Mouse (Mus musculus) limb, embryonic 13.5 days (tissue): Measurements from ENCODE around the gene Sh2d5. TPM values are rescaled to one million over a fixed set of nuclear protein-coding genes. Genes with fewer than 3 reads are reported as not detected.

ENCODE experiments used
- ATAC-seq: fragments of 200-750 bp; cut with Nextera tagmentation; 2 replicates; pipeline ENCODE4 v1.8.0; 2017; ENCODE audit warnings: low read depth, moderate number of reproducible peaks, moderate TSS enrichment; ENCODE audit not compliant: low FRiP score
- H3K27ac ChIP-seq: fragments of 300-500 bp; sonication (generic); 2 replicates; pipeline ENCODE4 v1.5.1; 2015; ENCODE audit warnings: inconsistent platforms, mild to moderate bottlenecking, moderate library complexity
- H3K27me3 ChIP-seq: fragments of 300-500 bp; sonication (generic); 2 replicates; pipeline ENCODE4 v1.6.1; 2015; ENCODE audit warnings: mild to moderate bottlenecking, inconsistent platforms
- H3K36me3 ChIP-seq: fragments of 300-500 bp; sonication (generic); 2 replicates; pipeline ENCODE4 v1.6.1; 2015; ENCODE audit warnings: inconsistent platforms, mild to moderate bottlenecking, moderate library complexity
- H3K4me1 ChIP-seq: fragments of 300-500 bp; sonication (generic); 2 replicates; pipeline ENCODE4 v1.6.1; 2015; ENCODE audit warnings: inconsistent platforms
- H3K4me2 ChIP-seq: fragments of 300-500 bp; sonication (generic); replicated peaks from 2 replicates; pipeline ENCODE4 v1.6.1; 2015; ENCODE audit warnings: inconsistent platforms, mild to moderate bottlenecking, moderate library complexity
- H3K4me3 ChIP-seq: fragments of 300-500 bp; sonication (generic); 2 replicates; pipeline ENCODE4 v1.5.1; 2015; ENCODE audit warnings: moderate library complexity, mild to moderate bottlenecking, inconsistent platforms
- H3K9ac ChIP-seq: fragments of 300-500 bp; sonication (generic); 2 replicates; pipeline ENCODE4 v1.6.1; 2015; ENCODE audit warnings: mild to moderate bottlenecking, inconsistent platforms
- H3K9me3 ChIP-seq: fragments of 300-500 bp; sonication (generic); 2 replicates; pipeline ENCODE4 v1.6.1; 2016; ENCODE audit warnings: inconsistent platforms
- WGBS: fragments of 180-500 bp; shearing (Covaris S2); methylation state at CpG from one replicate; pipeline ENCODE4 v1.1.7; 2015; 5-methylcytosine and 5-hydroxymethylcytosine counted together
- polyA plus RNA-seq: library from polyadenylated mRNA; unstranded; fragments of >200 nt; fragmentation: Nextera tagmentation; extraction: Ambion mirVana; gene quantifications from 2 replicates; pipeline ENCODE4 v1.2.1, GENCODE M21; 2015

Sh2d5 gene
- polyA plus RNA-seq = 0.85 and 0.87 TPM in 2 replicates

GRCm38 (mm10) chr4:138250088-138250960 is at the start of gene Sh2d5, which contains the start of gene Kif17:
Sh2d5 (plus strand) TSS chr4:138250403.
Kif17 (plus strand) TSS chr4:138250435.
- Histone ChIP-seq H3K36me3 (peaks cover 27% of the 10 kb centered on the region), H3K27me3 (peaks cover 51% of the 10 kb centered on the region), H3K9me3 (no peaks in the 10 kb centered on the region), H3K4me1 (peaks cover 38% of the 10 kb centered on the region), H3K4me2 (peak within 1 kb of the TSS; percentile 100), H3K27ac (no peak within 1 kb of the TSS), H3K9ac (peak within 1 kb of the TSS; percentile 65), H3K4me3 (peak within 1 kb of the TSS; percentile 58)
- ATAC-seq = peak; percentile 76
- WGBS = under 1% methylated on average over 58 of the region's 74 CpGs

- Histone ChIP-seq H3K9me3 (no peaks in the 10 kb centered on the region), H3K4me3 (no peak overlapping the region), H3K4me2 (no peak overlapping the region), H3K27me3 (no peaks in the 10 kb centered on the region), H3K9ac (no peak overlapping the region), H3K27ac (no peak overlapping the region), H3K36me3 (peaks cover 95% of the 10 kb centered on the region), H3K4me1 (no peaks in the 10 kb centered on the region)
- WGBS = 90% methylated on average over 3 of the region's 3 CpGs
- ATAC-seq = no peak
Measured at GRCm38 (mm10) chr4:138200769-138201168, 49.4 kb upstream of the Sh2d5 start.

- Histone ChIP-seq H3K4me3 (no peak overlapping the region), H3K36me3 (peaks cover 93% of the 10 kb centered on the region), H3K9me3 (no peaks in the 10 kb centered on the region), H3K27ac (no peak overlapping the region), H3K27me3 (no peaks in the 10 kb centered on the region), H3K4me2 (no peak overlapping the region), H3K9ac (no peak overlapping the region), H3K4me1 (no peaks in the 10 kb centered on the region)
- no peak for ATAC-seq
- WGBS = 65% methylated on average over 9 of the region's 9 CpGs
Measured at GRCm38 (mm10) chr4:138201696-138202095, 48.5 kb upstream of the Sh2d5 start.

GRCm38 (mm10) chr4:138210116-138210515 is 40.1 kb upstream of the Sh2d5 start:
- no peaks in the 10 kb centered on the region for H3K4me1 ChIP-seq
- H3K27ac ChIP-seq = no peak overlapping the region
- H3K36me3 ChIP-seq = peaks cover 47% of the 10 kb centered on the region
- no peak overlapping the region for H3K9ac ChIP-seq
- H3K4me3 ChIP-seq = no peak overlapping the region
- no peak overlapping the region for H3K4me2 ChIP-seq
- no peaks in the 10 kb centered on the region for H3K27me3 ChIP-seq
- WGBS = 94% methylated on average over 5 of the region's 5 CpGs
- H3K9me3 ChIP-seq = no peaks in the 10 kb centered on the region
- ATAC-seq = no peak

GRCm38 (mm10) chr4:138213861-138214260 is 36.3 kb upstream of the Sh2d5 start:
- Histone ChIP-seq H3K27ac (no peak overlapping the region), H3K9ac (no peak overlapping the region)
- WGBS = 89% methylated on average over 3 of the region's 3 CpGs

DNA sequence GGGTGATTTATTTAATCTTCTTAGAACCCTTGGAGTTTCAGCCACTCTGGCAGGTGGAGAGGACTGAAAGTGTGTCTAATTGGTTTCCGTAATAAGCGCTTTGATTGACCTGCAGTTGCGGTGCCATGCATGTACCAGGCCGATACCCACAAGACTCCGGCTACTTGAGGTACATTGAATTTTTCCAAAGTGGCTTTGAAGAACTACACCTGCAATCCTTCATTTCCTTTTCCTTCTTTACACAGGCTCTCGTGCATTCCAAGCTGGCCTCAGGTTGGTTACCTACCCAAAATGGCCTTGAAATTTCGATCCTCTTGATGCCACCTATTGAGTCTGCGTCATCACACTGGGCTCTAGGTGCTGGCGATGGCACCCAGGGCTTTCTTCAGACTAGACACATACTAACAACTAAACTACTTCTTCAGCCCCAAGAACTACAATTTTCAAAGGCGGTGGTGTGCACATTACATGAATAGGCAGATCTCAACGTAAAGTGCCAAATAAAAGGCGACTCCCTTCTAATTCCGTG is 34.5 kb upstream of the Sh2d5 start:
- WGBS = 47% methylated on average over 13 of the region's 13 CpGs
- Histone ChIP-seq H3K9ac (peak overlapping the region; percentile 99), H3K36me3 (peaks cover 14% of the 10 kb centered on the region), H3K4me1 (peaks cover 27% of the 10 kb centered on the region), H3K27me3 (no peaks in the 10 kb centered on the region), H3K4me2 (peak overlapping the region; percentile 77), H3K9me3 (no peaks in the 10 kb centered on the region), H3K27ac (peak overlapping the region; percentile 98), H3K4me3 (peak overlapping the region; percentile 97)
- ATAC-seq = no peak

More at GRCm38 (mm10) chr4:138213861-138214260, 36.3 kb upstream of the Sh2d5 start:
- Histone ChIP-seq H3K4me3 (no peak overlapping the region), H3K4me2 (no peak overlapping the region), H3K36me3 (peaks cover 19% of the 10 kb centered on the region), H3K27me3 (no peaks in the 10 kb centered on the region), H3K4me1 (peaks cover 18% of the 10 kb centered on the region), H3K9me3 (no peaks in the 10 kb centered on the region)
- no peak for ATAC-seq

DNA sequence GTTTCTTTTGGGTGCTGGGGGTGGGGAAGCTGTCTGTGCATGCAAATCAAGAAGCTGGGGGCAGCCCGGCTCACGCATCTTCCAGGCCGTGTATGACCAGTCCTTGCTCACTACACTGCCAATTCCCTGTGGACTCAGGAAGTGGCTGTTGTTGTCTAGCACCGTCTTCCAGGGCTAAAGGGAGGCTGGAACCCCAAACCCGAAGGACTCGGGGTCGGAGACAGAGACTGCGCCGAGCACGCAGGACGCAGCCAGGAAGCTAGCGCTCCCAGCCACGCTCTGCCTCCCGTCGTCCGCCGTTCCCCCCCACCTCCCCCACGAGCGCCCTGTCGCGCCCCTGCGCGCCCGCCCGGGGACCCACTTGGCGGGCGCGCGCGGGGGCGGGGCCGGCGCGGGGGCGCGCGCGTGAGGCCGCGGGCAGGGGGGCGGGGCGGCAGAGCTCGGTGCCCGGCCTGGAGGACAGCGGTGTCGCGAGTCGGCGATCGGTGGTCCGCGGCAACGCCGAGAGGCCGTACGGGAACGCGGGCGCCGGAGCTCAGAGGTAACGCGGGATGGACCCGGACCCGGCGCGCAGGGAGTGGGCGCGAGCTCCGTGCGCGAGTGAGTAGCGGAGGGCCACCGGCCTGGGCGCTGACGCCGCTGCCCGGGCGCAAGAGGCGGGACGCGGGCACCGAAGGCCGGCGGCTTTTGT is 33.9 kb upstream of the Sh2d5 start, which contains the start of gene Hp1bp3:
Gene Hp1bp3, plus strand, starts transcription at position 97 of the 691 bp plus-strand sequence.
- under 1% methylated on average over 61 of the region's 84 CpGs for WGBS
- H3K9me3 ChIP-seq = no peaks in the 10 kb centered on the region
- no peaks in the 10 kb centered on the region for H3K27me3 ChIP-seq
- H3K4me2 ChIP-seq = peak within 1 kb of the TSS; percentile 94
- peaks cover 14% of the 10 kb centered on the region for H3K36me3 ChIP-seq
- peak; percentile 66 for ATAC-seq
- H3K4me1 ChIP-seq = peaks cover 28% of the 10 kb centered on the region
- H3K4me3 ChIP-seq = peak within 1 kb of the TSS; percentile 97
- H3K27ac ChIP-seq = peak within 1 kb of the TSS; percentile 98
- H3K9ac ChIP-seq = peak within 1 kb of the TSS; percentile 99

GRCm38 (mm10) chr4:138216891-138217392 is 33.3 kb upstream of the Sh2d5 start:
- Histone ChIP-seq H3K4me2 (peak overlapping the region; percentile 94), H3K36me3 (peaks cover 14% of the 10 kb centered on the region), H3K9ac (peak overlapping the region; percentile 99), H3K9me3 (no peaks in the 10 kb centered on the region), H3K27me3 (no peaks in the 10 kb centered on the region), H3K27ac (peak overlapping the region; percentile 98), H3K4me3 (peak overlapping the region; percentile 97), H3K4me1 (peaks cover 28% of the 10 kb centered on the region)
- ATAC-seq = peak; percentile 97
- under 1% methylated on average over 54 of the region's 68 CpGs for WGBS

GRCm38 (mm10) chr4:138217441-138217840 is 32.8 kb upstream of the Sh2d5 start:
- no peaks in the 10 kb centered on the region for H3K27me3 ChIP-seq
- H3K4me2 ChIP-seq = peak overlapping the region; percentile 94
- peak overlapping the region; percentile 97 for H3K4me3 ChIP-seq
- H3K4me1 ChIP-seq = peaks cover 28% of the 10 kb centered on the region
- peak overlapping the region; percentile 98 for H3K9ac ChIP-seq
- peaks cover 19% of the 10 kb centered on the region for H3K36me3 ChIP-seq
- ATAC-seq = no peak
- under 1% methylated on average over 36 of the region's 36 CpGs for WGBS
- H3K27ac ChIP-seq = peak overlapping the region; percentile 89
- no peaks in the 10 kb centered on the region for H3K9me3 ChIP-seq

DNA sequence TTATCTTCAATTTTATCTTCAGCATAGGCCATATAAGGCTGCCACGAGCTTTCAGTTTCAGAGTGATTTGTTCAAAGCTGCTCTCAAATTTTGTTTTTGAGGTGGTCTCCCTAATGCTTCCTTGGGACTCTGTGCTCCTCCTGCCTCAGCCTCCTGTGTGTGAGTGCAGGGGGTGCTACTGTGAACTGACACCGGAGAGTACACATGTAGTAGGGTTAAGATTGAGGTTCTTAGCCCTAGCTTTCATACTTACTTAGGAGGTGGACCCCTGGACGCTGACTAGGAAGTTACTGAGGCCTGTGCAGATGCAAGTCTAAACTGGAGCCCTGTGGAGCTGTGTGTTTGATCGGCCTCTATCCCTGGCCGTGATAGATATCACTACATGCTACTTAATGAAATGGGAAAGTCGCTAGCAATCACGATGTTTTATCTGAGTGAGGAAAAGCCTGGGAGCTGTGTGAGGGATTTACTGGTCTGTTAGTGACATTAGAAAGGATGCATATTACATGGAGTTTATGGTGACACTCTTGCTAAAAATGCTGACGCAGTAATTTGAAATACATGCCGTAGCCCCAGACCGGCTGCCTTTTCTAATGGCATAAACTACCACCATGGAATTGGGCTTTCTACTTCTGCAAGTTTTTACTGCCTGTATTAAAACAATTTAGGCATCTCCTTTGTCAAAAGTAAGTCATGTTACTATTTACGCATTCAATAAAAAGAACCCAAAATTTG is 32.1 kb upstream of the Sh2d5 start:
- ATAC-seq = no peak
- Histone ChIP-seq H3K9ac (peak overlapping the region; percentile 98), H3K4me2 (peak overlapping the region; percentile 94), H3K27ac (no peak overlapping the region), H3K27me3 (no peaks in the 10 kb centered on the region), H3K4me3 (peak overlapping the region; percentile 97), H3K36me3 (peaks cover 26% of the 10 kb centered on the region), H3K4me1 (peaks cover 30% of the 10 kb centered on the region), H3K9me3 (no peaks in the 10 kb centered on the region)
- 85% methylated on average over 11 of the region's 11 CpGs for WGBS

DNA sequence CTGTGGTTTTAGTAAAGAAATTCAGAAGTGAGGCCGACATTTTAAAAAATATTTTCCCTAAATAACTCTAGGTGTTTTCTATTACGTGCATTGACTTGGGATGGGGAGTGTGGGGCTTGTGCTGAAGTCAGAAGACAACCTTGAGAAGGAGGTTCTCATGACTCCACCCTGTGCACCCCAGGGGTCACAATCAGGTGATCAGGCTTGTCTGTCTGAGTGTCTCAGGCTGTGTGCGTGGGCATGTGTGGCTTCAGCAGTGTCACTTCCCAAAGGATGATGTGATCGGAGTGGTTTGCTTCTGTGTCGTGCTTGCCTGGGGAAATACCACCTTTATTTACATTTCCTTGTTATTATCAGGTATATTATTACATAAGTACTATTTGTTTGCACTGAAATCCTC is 30.9 kb upstream of the Sh2d5 start:
- Histone ChIP-seq H3K4me1 (peaks cover 35% of the 10 kb centered on the region), H3K4me2 (peak overlapping the region; percentile 4; the same call in 1 of the 2 replicates), H3K4me3 (no peak overlapping the region), H3K27me3 (no peaks in the 10 kb centered on the region), H3K9me3 (no peaks in the 10 kb centered on the region), H3K36me3 (peaks cover 38% of the 10 kb centered on the region), H3K9ac (0 out of 2 replicates have a peak overlapping the region, but pooled peaks have one; percentile 2), H3K27ac (no peak overlapping the region)
- 91% methylated on average over 5 of the region's 5 CpGs for whole genome bisulfite sequencing
- no peak for ATAC-seq
